18 mouse cellular contexts compared by ENCODE assay signal in the genomic region with DNA sequence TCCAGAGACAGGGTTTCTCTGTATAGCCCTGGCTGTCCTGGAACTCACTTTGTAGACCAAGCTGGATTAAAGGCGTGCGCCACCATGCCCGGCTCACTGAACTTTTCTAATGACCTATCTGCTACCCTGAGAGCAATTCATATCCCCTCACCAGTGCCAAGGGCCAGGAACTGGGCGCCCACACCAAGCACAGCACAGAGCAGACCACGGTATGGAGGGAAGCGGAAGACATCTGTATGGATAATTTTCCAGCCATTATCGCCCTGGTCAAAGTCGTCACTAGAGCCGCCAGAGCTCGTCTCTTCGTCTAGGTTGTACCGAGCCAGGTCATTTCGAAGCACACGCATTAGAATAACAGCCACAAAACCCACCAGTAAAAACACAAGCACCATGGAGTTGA.
"Had no signal": no experiment of that assay in that cellular context is flagged by ENCODE, and none has a peak within 500 bp of the region (broad histone marks: within the 10 kb centered on the region; RNA-seq: fewer than 3 reads in every experiment).

No protein-coding gene starts in this region.

- ATAC-seq: midbrain, embryonic 13.5 days; midbrain, embryonic 16.5 days had no signal

- H3K9ac ChIP-seq: liver, embryonic 15.5 days; lung, embryonic 14.5 days; midbrain, embryonic 13.5 days; neural tube, embryonic 13.5 days; neural tube, embryonic 15.5 days had no signal

- H3K4me2 ChIP-seq: lung, embryonic 14.5 days; midbrain, embryonic 13.5 days; neural tube, embryonic 13.5 days; neural tube, embryonic 15.5 days had no signal

- H3K27ac ChIP-seq: liver, embryonic 15.5 days; midbrain, embryonic 10.5 days; midbrain, embryonic 13.5 days; neural tube, embryonic 13.5 days; neural tube, embryonic 15.5 days had no signal

- H3K4me3 ChIP-seq: midbrain, embryonic 10.5 days; midbrain, embryonic 13.5 days; neural tube, embryonic 13.5 days; neural tube, embryonic 15.5 days had no signal

- DNase-seq: lung, adult 18-20 months; lung, embryonic 14.5 days; lung, postnatal 10 days; lung, postnatal 4 days; retina, postnatal 1 day; right cerebral cortex, adult 18-20 months; right cerebral cortex, postnatal 25 days; right cerebral cortex, postnatal 4 days; spleen, adult 18-20 months; thymus, adult 18-20 months; thymus, postnatal 14 days; thymus, postnatal 36 days had no signal

- H3K27me3 ChIP-seq: liver, embryonic 15.5 days; midbrain, embryonic 13.5 days; neural tube, embryonic 13.5 days; neural tube, embryonic 15.5 days had no signal

- H3K9me3 ChIP-seq: liver, embryonic 15.5 days; midbrain, embryonic 10.5 days; midbrain, embryonic 13.5 days; neural tube, embryonic 13.5 days; neural tube, embryonic 15.5 days had no signal
